Mouse (Mus musculus) kidney, adult 2 months (tissue): ENCODE measurements around the gene Ces2b. TPM values are rescaled to one million over a fixed set of nuclear protein-coding genes. Genes with fewer than 3 reads are reported as not detected.

ENCODE experiments used
- DNase-seq: peaks from one replicate; pipeline ENCODE4 v3.0.0; 2021
- H3K27ac ChIP-seq: fragments of 200-500 bp; 2 replicates; pipeline ENCODE4 v1.5.1; 2012; ENCODE audit warnings: low read depth, low read length, control low read depth, inconsistent platforms; ENCODE audit not compliant: insufficient read depth
- H3K27me3 ChIP-seq: fragments of 200-500 bp; replicated peaks from 2 replicates; pipeline ENCODE4 v1.6.1; 2012; ENCODE audit warnings: mild to moderate bottlenecking, moderate library complexity, low read length, inconsistent platforms; ENCODE audit not compliant: control insufficient read depth, insufficient read depth
- H3K36me3 ChIP-seq: fragments of 200-500 bp; 2 replicates; pipeline ENCODE4 v1.6.1; 2012; ENCODE audit warnings: mild to moderate bottlenecking, moderate library complexity, low read length, inconsistent platforms; ENCODE audit not compliant: control insufficient read depth, insufficient read depth
- H3K4me1 ChIP-seq: fragments of 200-500 bp; 2 replicates; pipeline ENCODE4 v1.6.1; 2011; ENCODE audit warnings: low read length; ENCODE audit not compliant: control insufficient read depth, insufficient read depth
- H3K4me3 ChIP-seq: fragments of 200-500 bp; 2 replicates; pipeline ENCODE4 v1.5.1; 2011; ENCODE audit warnings: mild to moderate bottlenecking, low read depth, low read length, control low read depth; ENCODE audit not compliant: insufficient read depth
- CTCF ChIP-seq: fragments of 200-500 bp; conservative IDR thresholded peaks from 2 replicates; pipeline ENCODE4 v1.5.1; 2011; ENCODE audit warnings: low read depth, mild to moderate bottlenecking, control low read depth, low read length, moderate library complexity, mixed read lengths; ENCODE audit not compliant: insufficient read depth, insufficient read length
- POLR2A ChIP-seq: fragments of 200-500 bp; IDR thresholded peaks from one replicate; pipeline ENCODE4 v1.6.1; 2011; ENCODE audit warnings: low read depth, low read length, control low read depth
- WGBS: fragments of 180-500 bp; shearing (Covaris S2); methylation state at CpG from one replicate; pipeline ENCODE4 v1.1.7; 2018; 5-methylcytosine and 5-hydroxymethylcytosine counted together
- polyA plus RNA-seq: library from polyadenylated mRNA; depleted of rRNA; stranded (reverse); fragments of >200 nt; gene quantifications from 2 replicates; pipeline ENCODE4 v1.2.3, GENCODE M21; 2012; rRNA removed

The Ces2b gene
- 5.4 and 7.8 TPM in 2 replicates for polyA plus RNA-seq

DNA sequence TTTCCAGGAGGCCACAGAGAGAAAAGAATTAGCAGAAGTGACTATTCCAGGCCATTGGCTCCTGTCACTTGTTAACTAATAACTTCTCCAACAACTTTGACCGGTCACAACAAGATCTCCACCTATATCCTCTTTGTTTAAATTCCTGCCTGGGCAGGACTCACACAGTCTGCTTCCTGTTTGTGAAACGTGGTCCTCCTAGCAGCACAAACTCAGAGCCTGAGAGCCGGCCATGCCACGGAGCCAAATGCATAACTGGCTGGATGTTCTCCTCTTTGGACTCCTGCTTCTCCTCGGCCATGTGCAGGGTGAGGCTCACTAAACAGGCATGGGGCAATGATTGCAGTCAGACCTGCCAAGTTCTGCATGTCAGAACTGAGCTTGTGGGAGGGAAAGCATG is at the start of gene Ces2b:
Ces2b (plus strand) TSS at position 133 of the 400 bp plus-strand sequence.
- Histone ChIP-seq H3K4me3 (no peak within 1 kb of the TSS), H3K4me1 (peaks cover 9% of the 10 kb centered on the region), H3K27ac (no peak within 1 kb of the TSS), H3K36me3 (no peaks in the 10 kb centered on the region), H3K27me3 (no peaks in the 10 kb centered on the region)
- DNase-seq = peak; percentile 78
- no peak for TF ChIP-seq CTCF
- no peak for TF ChIP-seq POLR2A
- WGBS = 18% methylated on average over 5 of the region's 5 CpGs

DNA sequence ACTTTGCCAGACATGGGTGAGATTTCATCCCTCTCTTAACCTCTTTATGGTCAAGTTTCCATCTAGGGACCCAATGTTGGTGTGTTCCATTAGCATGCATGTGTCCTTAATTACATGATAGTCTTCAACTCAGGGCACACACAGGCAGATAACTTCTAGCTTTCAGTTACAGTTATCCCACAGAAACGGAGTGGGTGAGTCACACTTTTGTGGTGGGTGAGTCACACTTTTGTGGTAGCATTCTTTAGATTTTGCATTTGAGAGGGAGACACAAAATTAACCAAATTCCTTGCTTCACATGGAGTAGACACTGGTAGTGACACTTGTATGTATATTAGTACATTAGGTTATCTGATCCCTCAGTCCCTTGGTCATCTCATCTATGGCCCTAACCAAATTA is 44.3 kb upstream of the Ces2b start:
- 59% methylated on average over 1 of the region's 1 CpGs for WGBS
- H3K4me3 ChIP-seq = no peak overlapping the region
- DNase-seq = no peak
- TF ChIP-seq CTCF (no peak), POLR2A (no peak)
- H3K27me3 ChIP-seq = peaks cover 2% of the 10 kb centered on the region; the same call in 1 of the 2 replicates
- H3K36me3 ChIP-seq = no peaks in the 10 kb centered on the region
- no peaks in the 10 kb centered on the region for H3K4me1 ChIP-seq
- H3K27ac ChIP-seq = no peak overlapping the region

DNA sequence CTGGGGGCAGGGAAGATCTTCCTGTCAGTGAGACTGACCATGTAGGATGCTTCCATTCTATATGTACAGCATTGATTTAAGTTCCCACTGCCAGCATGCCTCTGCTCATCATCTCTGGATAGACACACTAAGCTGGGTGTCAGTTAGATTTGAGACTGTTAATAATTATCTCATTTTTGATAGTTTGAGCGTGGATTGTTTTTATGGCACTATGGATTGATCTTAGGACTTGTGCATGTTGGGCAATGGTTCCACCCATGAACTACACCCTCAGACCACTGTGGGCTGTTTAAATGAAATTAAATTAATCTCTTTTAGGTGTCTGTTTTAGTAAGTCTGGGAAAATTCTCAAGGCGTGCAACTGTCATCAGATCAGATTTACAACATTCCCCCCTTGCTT is 42.4 kb upstream of the Ces2b start:
- no peaks in the 10 kb centered on the region for H3K4me1 ChIP-seq
- no peak overlapping the region for H3K4me3 ChIP-seq
- TF ChIP-seq POLR2A = no peak
- no peak for TF ChIP-seq CTCF
- no peak overlapping the region for H3K27ac ChIP-seq
- WGBS = 53% methylated on average over 2 of the region's 2 CpGs
- DNase-seq = no peak
- no peaks in the 10 kb centered on the region for H3K36me3 ChIP-seq
- peaks cover 2% of the 10 kb centered on the region; the same call in 1 of the 2 replicates for H3K27me3 ChIP-seq

DNA sequence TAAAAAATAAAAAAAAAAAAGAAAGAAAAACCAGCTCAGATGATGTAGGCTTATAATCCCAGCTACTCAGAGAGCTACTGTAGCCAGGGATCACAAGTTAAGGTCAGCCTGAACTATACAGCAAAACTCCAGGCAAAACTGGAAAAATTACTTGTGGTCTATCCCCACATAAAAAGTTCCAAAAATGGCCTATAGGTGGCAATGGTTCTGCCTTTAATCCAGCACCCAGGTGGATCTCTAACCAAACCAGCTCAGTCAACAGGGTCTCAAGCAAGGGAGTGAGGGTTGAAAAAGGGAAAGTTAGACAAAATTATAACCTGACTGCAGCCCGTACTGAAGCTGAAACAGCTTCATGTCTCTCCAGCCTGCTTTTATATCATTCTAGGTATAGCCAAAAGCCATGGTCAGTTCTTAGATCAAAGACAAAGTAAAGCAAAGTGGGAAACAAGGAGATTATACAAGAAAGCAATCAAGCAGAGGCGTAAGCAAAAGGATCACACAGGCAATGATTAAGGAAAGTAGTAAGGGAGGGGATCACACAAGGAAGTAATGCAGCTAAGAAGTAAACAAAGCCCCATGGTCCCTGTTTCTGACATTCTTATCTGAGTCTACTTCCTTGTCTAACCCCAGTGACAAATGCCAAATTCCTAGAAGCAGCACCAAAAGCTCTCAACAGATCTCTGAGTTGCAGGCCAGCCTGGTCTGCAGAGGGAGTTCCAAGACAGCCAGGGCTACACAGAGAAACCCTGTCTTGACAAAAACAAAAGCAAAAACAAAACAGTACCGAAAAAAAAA is 41.3 kb upstream of the Ces2b start:
- no peaks in the 10 kb centered on the region for H3K36me3 ChIP-seq
- peaks cover 2% of the 10 kb centered on the region; the same call in 1 of the 2 replicates for H3K27me3 ChIP-seq
- no peak overlapping the region for H3K4me3 ChIP-seq
- TF ChIP-seq CTCF (peak; percentile 38; the same call in 1 of the 2 replicates), POLR2A (no peak)
- no peaks in the 10 kb centered on the region for H3K4me1 ChIP-seq
- H3K27ac ChIP-seq = no peak overlapping the region
- DNase-seq = peak; percentile 65
- WGBS = 65% methylated on average over 3 of the region's 3 CpGs

DNA sequence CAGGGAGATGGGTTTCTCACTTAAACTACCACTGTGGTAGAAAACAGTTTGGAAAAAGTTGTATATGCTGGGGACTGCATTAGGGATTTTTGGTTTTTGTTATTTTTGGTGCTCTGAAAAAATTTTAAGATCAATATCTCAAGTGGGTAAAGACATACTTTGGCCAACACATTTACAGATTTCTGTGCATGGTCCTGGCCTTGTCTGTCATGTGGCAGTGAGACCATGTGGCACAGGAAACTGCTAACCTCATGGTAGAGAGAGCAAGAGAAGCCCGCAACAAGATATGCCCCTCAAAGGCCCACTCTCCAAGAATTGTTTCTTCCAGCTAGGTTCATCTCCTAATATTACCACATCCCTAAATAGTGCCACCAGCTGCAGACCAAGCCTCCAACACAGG is 32.0 kb upstream of the Ces2b start:
- no peak overlapping the region for H3K27ac ChIP-seq
- 79% methylated on average over 1 of the region's 1 CpGs for WGBS
- no peak for TF ChIP-seq CTCF
- no peaks in the 10 kb centered on the region for H3K36me3 ChIP-seq
- DNase-seq = no peak
- no peaks in the 10 kb centered on the region for H3K27me3 ChIP-seq
- no peaks in the 10 kb centered on the region for H3K4me1 ChIP-seq
- H3K4me3 ChIP-seq = no peak overlapping the region

DNA sequence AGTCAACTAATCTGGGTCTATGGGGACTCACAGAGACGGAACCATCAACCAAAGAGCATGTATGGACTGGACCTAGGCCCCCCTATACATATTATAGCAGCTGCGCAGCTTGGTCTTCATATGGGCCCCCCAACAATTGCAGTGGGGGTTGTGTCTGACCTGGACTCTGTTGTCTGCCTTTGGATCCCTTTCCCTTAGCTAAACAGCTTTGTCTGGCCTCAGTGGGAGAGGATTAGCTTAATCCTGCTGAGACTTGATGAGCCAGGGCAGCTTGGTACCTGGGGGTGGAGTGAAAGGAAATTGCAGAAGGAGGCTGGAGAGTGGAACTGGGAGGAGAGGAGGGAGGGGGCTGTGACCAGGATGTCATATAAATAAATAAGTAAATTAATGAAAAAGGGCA is 25.2 kb upstream of the Ces2b start:
- no peaks in the 10 kb centered on the region for H3K4me1 ChIP-seq
- TF ChIP-seq CTCF (no peak), POLR2A (no peak)
- H3K36me3 ChIP-seq = no peaks in the 10 kb centered on the region
- DNase-seq = no peak
- H3K4me3 ChIP-seq = no peak overlapping the region
- 74% methylated on average over 2 of the region's 2 CpGs for WGBS
- H3K27me3 ChIP-seq = no peaks in the 10 kb centered on the region
- H3K27ac ChIP-seq = no peak overlapping the region

DNA sequence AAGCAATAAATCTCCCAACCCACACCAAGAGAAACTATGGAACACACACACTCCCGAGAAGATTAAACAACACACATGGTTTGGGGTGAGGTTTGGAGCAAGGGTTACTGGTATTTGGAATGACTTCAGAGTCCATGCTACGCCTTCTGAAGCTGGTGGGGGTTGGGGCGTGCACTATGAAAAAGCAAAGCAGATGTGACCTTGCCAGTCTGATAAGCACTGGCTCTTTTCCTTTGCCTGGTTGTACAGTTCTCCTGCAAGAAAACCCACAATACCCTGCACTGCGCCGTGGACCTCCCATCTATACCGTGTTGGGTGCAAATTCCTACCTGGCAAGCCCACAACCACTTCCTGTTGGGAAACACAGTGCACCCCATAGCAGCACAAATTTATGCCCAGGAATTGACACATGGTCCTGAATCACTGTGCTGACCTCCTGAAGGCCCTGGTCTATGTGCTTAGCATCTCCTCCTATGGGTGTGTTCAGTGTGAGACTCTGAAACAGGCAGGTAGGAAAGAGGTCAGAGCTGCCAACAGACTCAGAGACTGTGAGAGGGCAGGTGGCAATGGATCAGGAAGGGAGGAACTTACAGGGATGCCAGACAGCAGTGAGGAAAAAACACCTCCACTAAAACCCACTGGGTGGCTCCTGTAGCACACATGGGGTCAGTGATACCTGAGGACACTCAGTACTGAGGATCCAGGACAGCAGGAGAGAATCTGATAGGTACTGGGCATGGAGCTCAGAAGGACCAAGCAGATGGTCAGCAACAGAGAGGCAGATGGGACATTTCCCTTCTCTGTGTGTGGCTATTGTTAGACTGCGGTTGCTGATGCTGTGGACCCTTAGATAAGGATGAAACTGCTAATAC is 22.6 kb upstream of the Ces2b start:
- DNase-seq = no peak

More for the DNA sequence above, 22.6 kb upstream of the Ces2b start:
- H3K4me3 ChIP-seq = no peak overlapping the region
- no peaks in the 10 kb centered on the region for H3K27me3 ChIP-seq
- TF ChIP-seq CTCF (no peak), POLR2A (no peak)
- no peaks in the 10 kb centered on the region for H3K36me3 ChIP-seq
- H3K27ac ChIP-seq = no peak overlapping the region
- H3K4me1 ChIP-seq = no peaks in the 10 kb centered on the region
- WGBS = 80% methylated on average over 7 of the region's 7 CpGs
